Mouse (Mus musculus): ENCODE results near the gene Hook2.

- no peak for TF ChIP-seq GATA1 (IDR thresholded peaks at IDR 0.05; ENCODE audit: low read length)
- no peak for TF ChIP-seq TAL1 (IDR thresholded peaks at IDR 0.05; ENCODE audit: low read length)
Observed at GRCm38 (mm10) chr8:85007686-85008085, 17.3 kb downstream of the Hook2 start.

Measured in erythroblast, embryonic 14.5 days (primary cell).